Mouse (Mus musculus) brain, embryonic 18.5 days (tissue): ENCODE results near the gene Inpp4a.

Experiments used
- DNase-seq: peaks from one replicate; pipeline ENCODE4 v3.0.0-alpha.2; 2012; ENCODE audit warnings: low read depth, low spot score

Gene Inpp4a

GRCm38 (mm10) chr1:37357173-37357572 lies 57.5 kb downstream of the Inpp4a start:
- DNase-seq, result no peak

DNA sequence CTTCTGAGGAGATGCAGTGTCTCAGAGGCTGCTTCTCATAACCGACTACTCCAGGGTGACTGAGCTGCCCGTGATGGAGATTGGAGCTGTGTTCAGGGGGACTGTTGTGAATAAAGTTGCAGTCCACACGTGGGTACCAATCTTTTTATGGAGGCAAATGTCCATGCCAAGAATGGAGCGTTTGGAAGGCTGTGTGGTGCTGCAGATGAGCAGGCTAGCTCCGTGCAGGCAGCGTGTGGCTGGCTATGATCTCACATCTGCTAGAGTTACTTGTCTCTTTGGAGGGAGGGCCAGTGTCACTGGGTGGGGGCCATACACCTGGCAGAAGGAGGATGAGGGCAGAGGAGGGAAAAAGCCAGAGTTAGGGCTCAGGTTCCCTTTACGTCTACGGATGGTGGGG lies 59.0 kb downstream of the Inpp4a start:
- no peak for DNase-seq

DNA sequence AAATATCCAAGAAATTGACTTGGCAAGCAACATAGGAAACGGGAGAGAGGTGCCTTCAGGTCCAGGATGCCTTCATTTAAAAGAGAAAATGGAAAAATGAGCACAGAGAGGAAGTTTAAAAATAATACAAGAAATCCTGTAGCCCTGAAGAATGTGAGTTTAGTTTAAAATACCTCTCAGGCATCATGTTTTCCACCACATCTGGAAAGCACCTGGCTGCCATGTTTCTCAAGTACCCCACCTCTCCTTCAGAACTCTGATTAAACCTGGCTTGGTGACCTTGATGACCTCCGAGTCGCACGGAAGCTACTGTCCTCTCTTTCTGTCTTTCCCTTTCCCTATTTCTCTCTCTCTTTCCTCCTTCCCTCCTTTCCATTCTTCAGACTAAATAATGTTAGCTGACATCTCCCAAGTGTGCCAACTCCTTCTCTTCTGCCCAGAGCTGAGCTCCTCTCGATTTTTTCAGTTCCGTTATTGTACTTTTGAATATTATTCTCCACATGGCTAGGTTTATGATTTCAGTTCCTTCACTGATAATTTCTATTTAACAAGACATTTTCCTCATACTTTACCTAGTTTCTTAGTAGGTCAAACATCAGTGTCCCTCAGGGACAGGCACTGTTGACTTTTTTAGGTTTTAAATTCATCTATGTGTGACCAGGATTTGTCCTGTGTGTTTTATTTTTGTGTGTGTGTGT lies 59.9 kb downstream of the Inpp4a start:
- no peak for DNase-seq

DNA sequence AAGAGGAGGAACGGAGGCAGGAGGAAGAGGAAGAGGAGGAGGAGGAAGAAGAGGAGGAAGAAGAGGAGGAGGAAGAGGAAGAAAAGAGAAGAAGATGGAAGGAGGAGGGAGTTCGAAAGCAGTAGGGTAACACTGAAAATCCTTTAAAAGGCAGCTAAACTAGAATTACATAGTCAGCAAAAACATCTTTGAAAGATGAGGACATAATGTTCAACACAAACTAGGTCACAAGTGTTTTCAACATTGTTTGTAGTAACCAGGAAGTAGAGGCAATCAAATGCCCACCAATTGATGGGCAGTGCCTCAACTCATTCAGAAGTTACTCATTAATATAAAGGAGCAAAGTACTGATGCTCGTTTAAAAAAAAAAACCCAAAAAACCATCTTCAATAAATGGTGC lies 61.1 kb downstream of the Inpp4a start:
- DNase-seq, result no peak

DNA sequence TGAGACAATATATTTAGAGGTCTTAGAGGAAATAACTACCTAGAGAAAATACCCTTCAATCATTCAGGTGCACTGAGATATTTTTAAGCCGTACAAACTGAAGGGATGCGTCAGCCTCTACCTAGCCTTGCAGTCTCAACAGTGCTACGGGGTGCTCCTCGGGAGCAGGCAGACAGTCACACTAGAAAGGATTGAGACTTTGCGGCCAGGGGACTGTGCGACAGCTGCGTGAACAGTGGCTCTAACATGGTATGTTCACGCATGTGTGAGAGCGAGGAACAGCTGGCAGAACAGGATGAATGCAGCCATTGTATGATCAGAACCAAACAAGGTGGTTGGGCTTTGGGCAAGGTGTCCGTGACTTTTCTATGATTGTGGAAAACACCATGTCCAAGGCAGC lies 63.1 kb downstream of the Inpp4a start:
- DNase-seq, result no peak

- no peak for DNase-seq
These were observed 68.5 kb downstream of the Inpp4a start for GRCm38 (mm10) chr1:37368125-37368524.

- DNase-seq, result no peak
These were observed 69.2 kb downstream of the Inpp4a start for GRCm38 (mm10) chr1:37368768-37369385.

DNA sequence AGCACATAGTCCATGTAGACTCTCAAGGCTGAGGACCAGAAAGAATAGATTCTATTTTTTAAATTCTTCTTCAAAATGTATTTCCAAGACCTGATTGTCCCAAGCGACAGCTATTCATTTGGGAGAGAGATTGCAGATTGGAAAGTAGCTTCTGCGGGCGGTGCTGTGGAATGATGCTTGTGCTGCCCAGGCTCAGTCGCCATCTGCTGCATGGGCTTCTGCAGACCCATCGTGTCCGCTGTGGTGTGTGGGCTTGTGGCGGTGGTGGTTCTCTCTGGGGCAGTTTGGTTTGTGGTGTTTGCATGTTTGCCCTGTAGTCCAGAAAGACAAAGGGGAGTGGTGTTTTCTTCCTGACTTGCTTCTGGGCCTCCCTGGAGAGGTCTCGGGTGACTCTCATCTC lies 76.5 kb downstream of the Inpp4a start:
- DNase-seq, result no peak

- no peak for DNase-seq
These were observed 77.1 kb downstream of the Inpp4a start for GRCm38 (mm10) chr1:37376751-37377150.

DNA sequence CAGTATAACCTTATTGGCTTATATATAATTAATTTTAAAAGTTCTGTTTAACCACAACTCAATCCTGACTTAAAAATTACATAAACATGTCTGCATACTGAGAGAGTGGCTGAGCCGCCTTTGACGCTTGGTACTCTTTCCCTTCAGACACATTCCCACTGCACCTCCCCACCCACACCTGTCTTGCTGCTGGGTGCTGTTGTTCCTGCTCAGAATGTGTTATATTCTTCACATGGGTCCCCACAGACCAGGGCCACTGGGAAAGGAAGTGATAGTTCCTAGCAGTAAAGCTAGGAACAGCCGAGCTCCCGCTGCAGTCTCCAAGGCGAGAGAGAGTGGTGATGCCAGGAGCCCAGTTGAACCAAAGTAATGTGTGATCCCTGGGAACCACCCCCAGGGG lies 78.4 kb downstream of the Inpp4a start:
- DNase-seq, result no peak

GRCm38 (mm10) chr1:37379536-37379935 lies 79.9 kb downstream of the Inpp4a start:
- DNase-seq, result no peak

- DNase-seq, result no peak
These were observed 81.2 kb downstream of the Inpp4a start for GRCm38 (mm10) chr1:37380913-37381312.

- no peak for DNase-seq
These were observed 84.6 kb downstream of the Inpp4a start for GRCm38 (mm10) chr1:37384304-37384703.

GRCm38 (mm10) chr1:37386448-37386971 lies 86.8 kb downstream of the Inpp4a start:
- DNase-seq, result no peak

DNA sequence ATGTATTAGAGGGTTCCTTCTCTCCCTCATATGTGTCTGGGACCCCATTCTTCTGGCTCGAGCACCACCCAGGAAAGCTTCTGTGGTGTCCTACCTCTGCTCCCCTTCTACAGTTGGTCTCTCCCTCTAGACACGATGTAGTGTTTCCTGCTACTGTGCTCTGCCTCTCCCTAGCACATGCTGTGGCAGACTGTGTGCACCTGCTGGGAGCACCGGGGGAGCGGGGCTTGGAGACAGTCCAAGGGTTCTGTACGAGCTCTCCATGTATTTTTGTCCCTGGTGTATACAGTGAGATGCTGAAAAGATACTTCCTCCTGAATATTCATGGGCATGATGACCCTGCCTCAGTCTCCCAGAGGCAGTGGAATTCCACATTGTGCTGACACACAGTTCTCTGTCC lies 93.5 kb downstream of the Inpp4a start:
- no peak for DNase-seq

- DNase-seq, result no peak
These were observed 96.8 kb downstream of the Inpp4a start for GRCm38 (mm10) chr1:37396481-37396880.

DNA sequence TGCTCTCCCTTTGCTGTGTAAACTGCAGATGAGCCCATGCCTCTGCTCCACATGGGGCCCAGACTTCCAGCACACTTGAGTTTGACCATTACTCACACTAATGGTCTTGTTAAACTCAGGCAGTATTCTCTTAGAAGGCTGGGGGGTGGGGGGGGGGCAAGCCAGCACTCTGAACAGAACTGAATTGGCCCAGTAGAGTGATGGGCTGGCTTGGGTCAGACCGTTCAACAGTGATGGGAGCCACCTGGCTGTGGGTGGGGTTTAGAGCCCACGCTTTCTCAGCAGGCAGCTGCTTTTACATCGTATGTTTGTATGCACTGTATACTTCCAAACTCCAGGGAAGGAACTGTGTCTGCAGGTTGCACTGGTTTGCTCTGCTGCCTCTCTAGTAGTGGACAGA lies 99.3 kb downstream of the Inpp4a start:
- no peak for DNase-seq

- no peak for DNase-seq
These were observed 100.1 kb downstream of the Inpp4a start for GRCm38 (mm10) chr1:37399734-37400133.

DNA sequence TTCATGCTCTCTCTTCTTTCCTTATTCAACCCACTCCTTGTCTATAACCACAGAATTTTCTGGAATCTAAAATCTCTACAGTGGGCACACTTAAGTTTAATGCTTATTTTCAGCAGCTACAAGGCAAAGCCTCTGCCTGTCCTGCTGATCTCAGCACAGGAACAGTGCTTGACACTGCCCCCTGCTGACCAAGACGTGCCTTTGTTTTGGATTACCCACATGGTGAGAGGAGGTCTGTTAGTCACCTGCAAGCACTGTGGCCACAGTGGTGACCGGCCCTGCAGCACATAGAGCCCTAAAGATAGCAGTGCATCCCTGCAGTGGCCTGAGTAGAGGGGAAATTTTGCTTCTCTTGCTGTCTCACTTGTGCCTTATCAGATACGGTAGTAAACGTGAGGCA lies 102.0 kb downstream of the Inpp4a start:
- no peak for DNase-seq

DNA sequence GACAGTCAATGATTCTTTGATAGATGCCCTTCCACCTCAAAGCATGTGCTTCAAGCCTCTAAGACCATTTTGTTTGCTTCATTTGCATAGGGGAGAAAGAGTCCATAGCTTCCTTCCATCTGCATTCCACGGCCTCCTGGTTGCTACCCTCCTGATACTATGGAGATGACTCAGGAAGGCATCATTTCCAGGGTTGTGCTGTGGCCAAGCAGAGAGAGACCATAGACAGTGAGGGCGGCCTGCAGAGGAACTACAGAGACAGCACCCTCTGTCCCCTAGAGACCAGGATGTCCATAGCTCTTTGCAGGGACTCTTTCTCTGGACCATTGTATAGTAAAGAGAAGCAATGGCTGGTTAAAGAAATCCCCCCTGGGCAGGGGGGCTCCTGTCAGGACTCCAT lies 105.5 kb downstream of the Inpp4a start:
- no peak for DNase-seq

- DNase-seq, result no peak
These were observed 107.6 kb downstream of the Inpp4a start for GRCm38 (mm10) chr1:37407228-37407627.

GRCm38 (mm10) chr1:37408059-37408458 lies 108.4 kb downstream of the Inpp4a start:
- no peak for DNase-seq

DNA sequence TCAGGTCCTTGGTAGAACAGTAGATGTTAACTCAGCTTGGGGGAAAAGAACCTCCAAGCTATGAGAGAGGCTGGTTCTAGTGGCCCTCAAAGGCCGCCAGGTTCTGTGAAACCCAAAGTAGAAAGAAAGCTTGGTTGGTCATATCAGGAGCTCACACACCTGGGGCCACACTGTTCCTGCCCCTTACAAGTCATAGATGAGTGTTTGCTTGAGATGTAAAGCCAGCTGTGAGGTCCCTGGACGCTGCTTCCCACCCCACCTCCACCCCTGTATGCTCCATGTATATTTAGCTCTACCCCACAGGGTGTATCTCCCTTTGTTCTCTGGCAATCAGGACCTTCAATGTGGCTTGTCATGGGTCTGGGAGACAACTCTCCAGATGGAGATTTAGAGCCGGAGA lies 109.0 kb downstream of the Inpp4a start:
- DNase-seq, result no peak
